Mouse (Mus musculus) brain, embryonic 14.5 days (tissue): ENCODE results near the gene Myom1.

Experiments used
- CTCF ChIP-seq: fragments of 200-500 bp; IDR thresholded peaks from 2 replicates; pipeline ENCODE4 v1.5.1; 2012; ENCODE audit warnings: inconsistent platforms, mild to moderate bottlenecking, moderate library complexity, borderline replicate concordance; ENCODE audit not compliant: insufficient read depth, insufficient read length; ENCODE audit errors: extremely low read depth
- POLR2A ChIP-seq: fragments of 200-500 bp; IDR thresholded peaks from 2 replicates; pipeline ENCODE4 v1.6.1; 2012; ENCODE audit warnings: mild to moderate bottlenecking, inconsistent platforms, borderline replicate concordance; ENCODE audit not compliant: poor library complexity, insufficient read depth, insufficient read length, severe bottlenecking; ENCODE audit errors: extremely low read depth

DNA sequence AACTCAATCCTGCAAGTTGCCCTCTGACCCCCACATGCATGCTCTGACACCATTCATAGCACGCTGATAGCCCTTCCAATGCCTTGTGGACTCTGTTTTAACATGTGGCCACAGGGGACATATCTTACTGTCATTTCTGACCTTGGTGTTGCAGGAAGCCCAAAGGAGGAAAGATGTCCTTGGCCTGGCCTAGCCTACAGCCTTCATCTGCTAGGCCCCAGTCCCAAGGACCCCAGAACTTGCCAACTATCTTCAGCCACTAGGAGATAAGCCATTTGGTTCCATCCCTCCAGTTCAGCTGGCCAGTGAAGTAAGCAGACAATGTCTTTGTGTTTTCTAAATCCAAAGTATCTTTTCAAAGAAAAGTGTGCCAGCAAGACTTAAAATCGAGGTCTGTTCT lies 37.2 kb upstream of the Myom1 start:
- TF ChIP-seq POLR2A (no peak), CTCF (no peak)
